Mouse (Mus musculus) frontal cortex, postnatal 36 days (tissue): ENCODE measurements around the gene 1700022I11Rik.

Source experiments
- DNase-seq, 2 experiments: peaks; one replicate each; pipeline ENCODE4 v3.0.0; 2022; ENCODE audit warnings: low spot score in 2 of 2

Gene 1700022I11Rik

GRCm38 (mm10) chr4:42969304-42969703, at the start of gene 1700022I11Rik:
Gene 1700022I11Rik, plus strand, starts transcription at chr4:42969604.
- DNase-seq, result no peak

DNA sequence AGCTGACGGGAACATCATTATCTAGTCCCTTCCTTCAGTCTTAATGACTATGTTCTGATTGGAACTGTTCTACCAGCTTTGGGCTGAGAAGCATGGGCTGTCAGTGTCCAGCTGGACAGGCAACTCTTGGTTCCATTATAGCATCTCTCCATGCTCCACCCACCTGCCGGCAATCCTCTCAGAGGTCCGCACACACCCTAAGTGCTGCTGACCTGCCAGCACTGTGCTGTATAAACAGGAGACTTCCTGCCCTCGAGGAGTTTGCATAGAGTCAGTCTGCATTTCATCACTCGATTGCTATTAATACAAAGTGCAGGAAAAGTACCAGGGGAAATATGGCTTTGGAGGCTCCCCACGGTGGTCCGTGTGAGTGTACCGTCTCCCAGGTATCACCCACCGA, 48.7 kb upstream of the 1700022I11Rik start:
- no peak for DNase-seq

- peak in 1 of 2 experiments; percentile 75 for DNase-seq
These were observed 47.9 kb upstream of the 1700022I11Rik start for GRCm38 (mm10) chr4:42921536-42921935.

GRCm38 (mm10) chr4:42922056-42922455, 47.3 kb upstream of the 1700022I11Rik start:
- no peak for DNase-seq

DNA sequence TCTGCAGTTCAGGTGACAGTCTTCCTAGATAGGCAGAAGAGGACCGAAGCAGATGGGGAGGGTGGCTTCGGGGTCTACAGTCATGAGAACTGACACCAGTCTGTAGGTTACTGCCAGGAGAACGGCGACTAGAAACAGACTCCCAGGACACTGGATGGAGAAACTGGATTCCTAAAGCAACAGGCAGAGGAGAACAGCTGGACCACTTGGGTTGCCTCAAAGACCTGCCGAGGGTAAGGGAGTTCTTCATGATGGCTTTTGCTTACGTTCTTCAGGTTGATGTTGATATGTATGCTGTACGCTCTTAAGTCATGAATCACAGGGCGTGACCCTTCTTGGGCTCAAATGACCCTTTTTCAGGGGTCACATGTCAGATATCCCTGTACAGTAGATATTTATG, 46.9 kb upstream of the 1700022I11Rik start:
- no peak for DNase-seq

- DNase-seq, result no peak
These were observed 45.2 kb upstream of the 1700022I11Rik start for GRCm38 (mm10) chr4:42924095-42924710.

- no peak for DNase-seq
These were observed 41.2 kb upstream of the 1700022I11Rik start for GRCm38 (mm10) chr4:42928209-42928608.

- no peak for DNase-seq
These were observed 40.5 kb upstream of the 1700022I11Rik start for GRCm38 (mm10) chr4:42928952-42929351.

DNA sequence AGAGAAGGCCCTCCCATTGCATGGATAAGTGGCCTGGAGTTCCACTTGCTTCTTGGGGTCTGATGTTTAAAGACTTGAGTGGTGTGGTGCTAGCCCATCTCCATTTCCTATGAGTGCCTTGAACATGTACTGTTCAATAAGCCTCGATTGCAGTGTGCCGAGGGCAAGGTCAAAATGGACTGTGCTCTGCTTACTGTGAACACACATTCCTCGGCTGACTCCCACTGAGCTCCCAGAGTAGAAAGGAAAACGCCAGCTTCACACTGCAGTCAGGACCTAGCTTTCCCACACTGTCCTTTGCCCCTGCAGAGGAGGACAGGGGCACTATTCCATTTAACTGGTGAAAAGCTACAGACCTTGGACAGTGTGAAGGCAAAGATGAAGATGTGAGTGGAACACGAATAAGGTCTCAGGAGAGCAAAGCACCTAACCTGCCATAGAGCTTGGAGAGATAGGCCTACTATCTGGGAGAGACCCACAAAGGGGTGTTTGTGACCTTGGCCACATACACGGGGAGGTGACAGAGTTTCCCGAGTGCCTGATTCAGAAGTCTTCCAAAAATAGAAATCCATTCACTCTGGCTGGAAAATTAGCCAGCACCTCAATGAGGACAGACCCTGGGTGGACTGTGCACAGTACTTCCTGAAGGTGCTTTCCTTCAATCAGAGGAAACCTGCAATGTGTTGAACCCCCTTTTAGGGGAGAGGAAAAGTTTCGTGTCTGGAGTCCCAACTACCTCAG, 37.0 kb upstream of the 1700022I11Rik start:
- no peak for DNase-seq

DNA sequence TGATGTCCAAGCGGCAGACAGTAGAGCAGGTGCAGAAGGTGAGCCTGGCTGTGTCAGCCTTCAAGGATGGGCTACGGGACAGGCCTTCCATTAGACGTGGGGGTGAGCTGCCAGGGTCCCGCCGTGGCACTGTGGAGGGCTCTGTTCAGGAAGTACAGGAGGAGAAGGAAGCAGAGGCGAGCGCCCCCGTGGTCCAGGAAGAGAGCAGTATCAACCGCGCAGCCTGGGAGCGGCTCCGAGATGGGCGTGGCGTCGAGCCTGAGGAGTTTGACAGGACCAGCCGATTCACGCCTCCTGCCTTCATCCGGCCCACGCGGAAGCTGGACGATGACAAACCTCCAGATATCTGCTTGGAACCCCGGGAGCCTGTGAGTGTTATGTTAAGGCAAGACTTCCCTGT, 35.8 kb upstream of the 1700022I11Rik start:
- DNase-seq, result peak in 1 of 2 experiments; percentile 65

GRCm38 (mm10) chr4:42941396-42941795, 28.0 kb upstream of the 1700022I11Rik start:
- no peak for DNase-seq

DNA sequence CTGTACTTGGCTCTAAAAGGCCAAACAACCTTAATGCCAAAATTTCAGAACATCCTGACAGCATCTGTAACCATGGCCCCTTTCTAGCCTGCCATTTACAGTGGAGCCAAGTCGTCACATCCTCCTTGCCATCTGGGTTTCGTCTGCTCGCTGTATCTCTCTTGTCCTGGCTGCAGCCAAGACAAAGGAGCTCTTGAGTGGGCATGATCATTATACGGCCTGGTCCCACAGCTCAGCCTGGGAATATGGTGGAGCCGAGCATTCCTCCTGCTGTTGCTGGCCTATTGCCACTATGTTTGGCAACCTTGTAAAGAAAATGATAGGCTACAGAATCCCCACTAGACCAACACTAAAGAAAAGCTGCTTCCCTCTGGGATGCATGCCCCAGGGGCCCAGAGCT, 26.1 kb upstream of the 1700022I11Rik start:
- DNase-seq, result no peak

DNA sequence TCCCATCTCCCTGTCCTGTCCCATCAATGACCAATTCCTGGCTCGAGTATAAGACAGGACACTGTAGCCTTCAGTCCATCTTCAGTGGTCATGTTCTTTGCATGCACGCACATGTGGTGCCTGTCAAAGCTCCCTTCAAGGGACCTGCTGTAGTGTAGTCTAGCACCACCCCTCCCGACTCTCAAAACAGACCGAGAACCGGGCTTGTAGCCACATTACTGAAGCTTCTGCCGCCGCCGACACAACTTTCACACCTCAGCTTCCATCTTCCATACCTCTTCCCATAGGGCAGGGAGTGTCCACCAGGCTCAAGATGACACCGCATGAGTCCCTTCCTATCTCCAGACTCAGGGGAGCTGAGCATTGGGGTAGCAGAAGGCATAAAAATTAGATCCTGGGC, 25.2 kb upstream of the 1700022I11Rik start:
- DNase-seq, result no peak

DNA sequence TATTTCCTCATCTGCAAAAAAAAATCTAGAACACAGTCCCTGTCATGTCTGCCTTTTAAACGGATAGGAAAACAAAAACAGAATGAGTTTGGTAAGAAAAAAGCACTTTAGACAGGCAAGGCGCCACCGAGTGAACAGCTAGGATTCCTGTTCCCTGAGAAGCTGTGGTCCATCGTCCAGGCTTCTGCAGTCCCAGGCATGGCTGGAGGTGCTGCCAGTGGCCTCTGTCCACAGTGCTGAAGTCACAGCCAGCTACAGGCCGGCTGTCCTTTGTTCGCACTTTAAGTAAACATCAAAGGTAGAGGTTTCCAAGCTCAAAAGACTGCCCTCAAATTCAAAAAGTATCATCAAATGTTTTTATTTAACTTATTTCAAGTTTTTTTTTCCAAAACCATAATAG, 24.4 kb upstream of the 1700022I11Rik start:
- DNase-seq, result no peak

DNA sequence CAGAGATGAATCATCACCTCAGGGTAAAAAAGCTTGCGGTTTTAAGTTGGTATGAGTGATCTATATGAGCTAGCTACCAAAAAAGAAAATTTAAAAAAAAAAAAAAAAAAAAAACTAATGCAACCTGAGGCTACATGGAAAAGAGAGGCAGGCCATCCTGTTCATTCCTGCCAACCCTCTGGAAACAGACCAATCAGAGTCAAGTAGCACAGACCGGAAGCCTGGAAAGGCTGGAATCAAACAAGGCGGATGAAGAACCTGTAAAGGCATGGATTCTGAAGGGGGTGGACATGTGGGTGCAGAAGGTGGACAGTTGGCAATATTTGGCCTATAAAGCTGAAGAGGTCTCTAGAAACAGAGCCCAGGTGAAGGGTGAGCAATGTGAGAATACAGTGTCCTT, 24.0 kb upstream of the 1700022I11Rik start:
- DNase-seq, result no peak

GRCm38 (mm10) chr4:42945952-42946351, 23.5 kb upstream of the 1700022I11Rik start:
- peak; percentile 74 to 87 for DNase-seq

DNA sequence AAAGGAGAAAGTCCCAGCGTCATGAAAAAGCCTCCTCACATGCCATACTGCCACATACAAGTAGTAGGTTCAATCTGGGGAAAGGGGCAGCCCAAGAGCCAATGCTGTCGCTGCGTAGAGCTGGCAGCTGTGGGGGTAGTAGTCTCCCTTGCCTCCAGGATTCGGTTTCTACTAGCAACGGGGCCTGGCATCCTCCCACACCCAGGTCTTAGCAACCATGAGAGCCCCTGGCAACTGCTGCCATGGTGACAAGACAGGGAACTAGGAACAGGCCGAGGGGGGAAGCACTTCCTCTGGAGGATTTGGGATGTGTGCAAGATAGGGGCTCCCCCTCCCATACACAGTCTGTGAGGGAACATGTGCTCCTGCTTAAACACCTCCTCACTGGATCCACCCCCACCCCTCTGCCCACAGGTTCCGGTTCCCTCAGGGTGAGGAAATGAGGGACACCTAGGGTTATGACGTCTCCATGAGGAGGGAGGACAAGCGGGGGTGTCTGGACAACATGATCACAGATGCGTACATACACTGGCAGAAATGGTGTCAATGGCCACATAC, 22.6 kb upstream of the 1700022I11Rik start:
- DNase-seq, result peak; percentile 90 to 93

- DNase-seq, result peak in 1 of 2 experiments; percentile 65
These were observed 20.9 kb upstream of the 1700022I11Rik start for GRCm38 (mm10) chr4:42948527-42948926.

GRCm38 (mm10) chr4:42949051-42949675, 20.2 kb upstream of the 1700022I11Rik start:
- DNase-seq, result no peak

GRCm38 (mm10) chr4:42949676-42950051, 19.7 kb upstream of the 1700022I11Rik start, which contains the start of gene Dnajb5:
Gene Dnajb5, plus strand, starts transcription at chr4:42949814.
- DNase-seq, result peak; percentile 99 to 100

GRCm38 (mm10) chr4:42950065-42950558, 19.3 kb upstream of the 1700022I11Rik start:
- DNase-seq, result peak; percentile 85 to 87
